Mouse (Mus musculus): ENCODE data around the gene Tceal9. TPM values are rescaled to one million over a fixed set of nuclear protein-coding genes. Genes with fewer than 3 reads are reported as not detected.
"Not testable (repeated sequence)": the region's sequence is repeated elsewhere in the genome, so short reads cannot be mapped to it uniquely, and the experiment has no call there.

The Tceal9 gene
- polyA plus RNA-seq, 1 experiment from 2014 or later = 738 TPM

DNA sequence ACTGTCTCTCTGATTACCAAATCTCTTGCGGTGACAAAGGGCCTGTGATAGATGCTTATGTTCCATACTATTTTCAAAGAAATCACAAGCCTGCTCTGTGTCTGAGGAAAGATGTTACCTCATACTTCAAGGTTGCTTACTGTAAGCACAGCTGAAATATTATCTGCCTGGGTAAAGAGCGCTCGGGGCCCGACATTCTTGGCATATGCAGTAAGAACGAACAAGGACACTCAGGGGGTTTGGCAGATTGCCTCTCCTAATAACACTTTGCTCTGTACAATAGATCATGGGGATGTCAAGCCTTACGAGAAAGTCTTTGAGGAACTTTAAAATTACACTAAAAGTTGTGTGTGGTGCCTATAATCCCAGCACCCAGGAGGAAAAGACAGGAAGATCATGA is 3.9 kb downstream of the Tceal9 start:
- Histone ChIP-seq H3K4me3 (ENCODE audit: inconsistent target) (no peak overlapping the region), H3K79me2 (ENCODE audit: inconsistent target) (peaks cover 6% of the 10 kb centered on the region; the same call in 1 of the 2 replicates), H3K36me3 (ENCODE audit: inconsistent target) (no peaks in the 10 kb centered on the region), H3K27ac (no peak overlapping the region)
- 90% methylated on average over 6 of the region's 6 CpGs for whole genome bisulfite sequencing (ENCODE audit: missing documents)

DNA sequence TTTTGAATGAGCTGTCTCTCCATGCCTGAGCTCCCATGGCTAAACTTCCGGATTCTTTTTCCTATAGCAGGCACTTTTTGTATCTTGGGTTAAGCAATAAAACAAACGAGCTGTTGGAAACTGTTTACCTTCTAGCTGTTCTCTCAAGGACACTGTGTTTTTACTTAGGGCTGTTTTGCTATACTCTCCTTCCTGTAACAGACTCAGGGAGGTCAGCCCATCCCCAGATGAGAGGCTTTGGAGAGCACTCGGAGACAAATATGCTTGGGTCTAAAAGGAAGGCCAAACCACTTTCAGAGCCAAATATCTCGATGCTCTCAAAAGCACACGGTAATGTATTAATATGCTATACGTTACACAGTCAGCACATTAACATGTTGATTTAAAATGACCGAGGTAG is 4.8 kb downstream of the Tceal9 start:
- Histone ChIP-seq H3K79me2 (ENCODE audit: inconsistent target) (peaks cover 6% of the 10 kb centered on the region; the same call in 1 of the 2 replicates), H3K27ac (no peak overlapping the region), H3K36me3 (ENCODE audit: inconsistent target) (no peaks in the 10 kb centered on the region), H3K4me3 (ENCODE audit: inconsistent target) (no peak overlapping the region)
- WGBS (ENCODE audit: missing documents) = 87% methylated on average over 7 of the region's 7 CpGs

DNA sequence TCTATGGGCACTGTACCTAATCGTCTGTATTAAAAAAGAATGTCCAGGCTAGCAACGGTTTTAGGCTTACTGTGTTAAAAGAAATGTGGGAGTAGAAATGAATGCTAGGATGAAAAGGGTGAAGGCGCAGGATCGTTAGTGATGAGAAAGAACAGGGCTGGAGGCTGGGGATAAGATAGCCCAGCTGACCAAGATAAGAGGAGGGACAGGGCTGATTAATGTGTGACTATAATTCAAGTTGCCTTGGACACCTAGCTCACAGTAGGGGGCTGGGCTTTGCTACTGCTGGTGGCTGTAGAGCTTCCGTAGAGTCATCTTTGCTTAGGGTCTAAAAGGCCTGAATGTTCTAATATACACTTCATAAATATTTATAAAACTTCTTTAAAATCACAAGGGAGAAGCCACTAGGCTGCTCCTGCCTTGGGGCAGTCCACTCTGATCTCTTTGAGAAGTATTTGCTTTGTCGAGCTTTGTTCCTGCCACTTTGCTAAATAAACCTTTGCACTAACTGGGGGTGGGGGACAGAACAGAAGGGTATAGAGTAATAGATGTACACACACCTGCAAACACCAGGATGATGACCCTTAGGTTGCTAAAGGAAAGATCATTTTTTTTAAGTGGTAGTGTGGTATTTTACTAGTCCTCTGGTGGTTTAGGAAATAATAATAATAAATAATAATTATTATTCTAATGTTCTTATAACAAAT is 7.3 kb downstream of the Tceal9 start:
- Histone ChIP-seq H3K27ac (no peak overlapping the region), H3K36me3 (ENCODE audit: inconsistent target) (no peaks in the 10 kb centered on the region), H3K4me3 (ENCODE audit: inconsistent target) (no peak overlapping the region), H3K79me2 (ENCODE audit: inconsistent target) (no peaks in the 10 kb centered on the region)
- 83% methylated on average over 6 of the region's 6 CpGs for WGBS (ENCODE audit: missing documents)

DNA sequence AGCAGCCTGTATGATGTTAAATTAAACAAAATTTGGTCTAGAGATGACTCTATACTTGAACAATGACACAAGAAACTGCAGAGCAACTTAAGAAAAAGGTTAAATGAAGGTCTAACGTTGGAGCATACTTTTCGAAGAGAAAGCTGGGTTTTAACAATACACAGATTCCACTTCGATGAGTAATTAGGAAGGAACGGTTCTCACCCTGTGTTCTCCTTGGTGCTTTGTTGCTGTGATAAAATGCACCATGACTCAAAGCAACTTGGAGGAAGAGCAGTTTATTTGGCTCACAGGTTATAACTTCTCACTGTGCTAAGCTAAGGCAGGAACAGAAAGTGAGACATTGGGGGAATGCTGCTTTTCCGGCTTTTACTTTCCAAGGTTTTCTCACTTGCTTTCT is 22.8 kb downstream of the Tceal9 start:
- H3K27ac ChIP-seq = no peak overlapping the region
- WGBS (ENCODE audit: missing documents) = 64% methylated on average over 5 of the region's 5 CpGs
- no peaks in the 10 kb centered on the region for H3K79me2 ChIP-seq (ENCODE audit: inconsistent target)
- no peaks in the 10 kb centered on the region for H3K36me3 ChIP-seq (ENCODE audit: inconsistent target)
- no peak overlapping the region for H3K4me3 ChIP-seq (ENCODE audit: inconsistent target)

DNA sequence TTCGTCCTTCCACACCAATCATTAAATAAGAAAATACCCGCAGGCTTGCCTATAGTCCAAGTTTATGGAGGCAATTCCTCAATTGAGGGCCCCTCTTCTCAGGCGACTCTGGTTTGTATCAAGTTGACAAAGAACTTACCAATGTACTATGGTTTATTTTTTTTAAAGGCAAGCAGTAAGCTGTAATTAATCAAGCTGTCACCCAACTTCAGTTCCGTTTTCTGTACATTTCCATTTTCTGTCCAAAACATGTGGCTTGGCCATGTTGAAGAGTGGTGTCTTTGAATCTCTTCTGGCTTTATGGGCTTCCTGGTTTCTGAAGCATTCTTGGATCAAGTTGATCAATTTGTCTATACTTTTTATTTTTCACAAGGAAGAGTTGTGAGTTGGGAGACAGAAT is 23.3 kb downstream of the Tceal9 start:
- 45% methylated on average over 3 of the region's 4 CpGs for WGBS (ENCODE audit: missing documents)
- Histone ChIP-seq H3K4me3 (ENCODE audit: inconsistent target) (no peak overlapping the region), H3K79me2 (ENCODE audit: inconsistent target) (no peaks in the 10 kb centered on the region), H3K27ac (no peak overlapping the region), H3K36me3 (ENCODE audit: inconsistent target) (no peaks in the 10 kb centered on the region)

DNA sequence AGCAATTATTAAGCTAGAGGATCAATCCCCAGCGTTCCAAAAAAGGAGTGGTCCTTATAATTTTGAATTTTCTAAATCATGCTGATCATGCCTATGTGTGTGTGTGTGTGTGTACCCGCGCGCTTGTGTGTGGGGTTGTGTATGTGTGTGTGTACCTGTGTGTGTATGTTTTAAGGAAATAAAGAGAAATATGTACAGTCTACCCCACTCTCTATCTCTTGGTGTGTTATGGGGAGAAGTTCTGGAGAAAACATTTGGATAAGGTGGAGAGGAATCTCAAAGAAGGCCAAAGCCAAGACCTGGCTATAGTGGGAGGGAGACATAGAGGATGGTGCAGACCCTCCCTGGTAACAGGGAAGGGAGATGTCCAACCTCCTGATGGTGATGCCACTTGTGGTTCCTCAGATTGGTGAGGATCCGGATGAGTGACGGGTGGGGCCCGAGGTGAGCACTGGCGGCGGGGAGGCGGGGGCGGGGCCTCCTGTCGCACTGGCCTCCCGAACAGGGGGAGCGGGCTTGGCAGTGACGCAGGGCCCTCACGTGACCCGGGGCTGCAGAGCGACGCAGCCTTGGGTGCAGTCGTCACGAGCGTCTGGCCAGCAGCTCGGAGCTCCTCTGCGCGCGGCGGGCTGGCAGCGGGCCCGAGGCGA is 25.0 kb downstream of the Tceal9 start, which contains the start of gene Bex3:
Gene Bex3, plus strand, starts transcription at position 511 of the 650 bp plus-strand sequence.
- 82% methylated on average over 4 of the region's 30 CpGs for WGBS (ENCODE audit: missing documents)
- not testable (repeated sequence) for H3K79me2 ChIP-seq (ENCODE audit: inconsistent target); H3K36me3 ChIP-seq (ENCODE audit: inconsistent target); H3K27ac ChIP-seq
- H3K4me3 ChIP-seq (ENCODE audit: inconsistent target) = peak within 1 kb of the TSS; percentile 22

DNA sequence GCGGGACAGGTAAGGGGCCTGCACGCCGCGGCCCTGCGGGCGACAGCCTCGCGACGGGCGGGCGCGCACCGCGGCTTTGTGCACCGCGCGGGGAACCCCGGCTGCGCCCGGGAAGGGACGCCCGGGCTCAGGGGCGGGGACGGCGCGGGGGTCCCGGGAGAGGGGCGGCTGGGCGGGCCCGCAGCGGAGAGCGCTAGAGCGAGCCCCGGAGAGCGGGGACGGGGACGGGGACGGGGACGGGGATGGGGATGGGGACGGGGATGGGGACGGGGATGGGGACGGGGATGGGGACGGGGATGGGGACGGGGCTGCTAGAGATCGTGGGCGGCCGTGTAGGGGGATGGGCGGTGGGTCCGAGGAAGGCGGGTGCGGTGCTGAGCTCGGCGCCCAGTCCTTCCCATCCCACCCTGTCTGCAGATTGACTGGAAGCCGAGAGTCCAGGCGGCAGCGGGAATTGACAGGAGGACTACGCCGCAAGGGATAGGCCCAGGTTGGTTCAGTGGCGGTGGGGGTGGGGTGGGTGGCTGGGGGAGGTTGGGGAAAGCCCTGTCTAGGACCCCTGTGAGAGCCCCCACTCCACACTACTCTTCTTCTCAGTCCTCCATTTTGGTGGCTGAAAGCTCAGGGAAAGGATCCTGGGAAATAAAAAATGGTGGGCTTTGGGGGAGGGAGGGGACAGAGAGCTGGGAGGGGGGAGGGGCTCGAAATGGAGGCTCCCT is 25.7 kb downstream of the Tceal9 start:
- not testable (repeated sequence) for H3K27ac ChIP-seq; H3K36me3 ChIP-seq (ENCODE audit: inconsistent target); H3K79me2 ChIP-seq (ENCODE audit: inconsistent target)
- peak overlapping the region; percentile 22 for H3K4me3 ChIP-seq (ENCODE audit: inconsistent target)
- 20% methylated on average over 13 of the region's 60 CpGs for WGBS (ENCODE audit: missing documents)

DNA sequence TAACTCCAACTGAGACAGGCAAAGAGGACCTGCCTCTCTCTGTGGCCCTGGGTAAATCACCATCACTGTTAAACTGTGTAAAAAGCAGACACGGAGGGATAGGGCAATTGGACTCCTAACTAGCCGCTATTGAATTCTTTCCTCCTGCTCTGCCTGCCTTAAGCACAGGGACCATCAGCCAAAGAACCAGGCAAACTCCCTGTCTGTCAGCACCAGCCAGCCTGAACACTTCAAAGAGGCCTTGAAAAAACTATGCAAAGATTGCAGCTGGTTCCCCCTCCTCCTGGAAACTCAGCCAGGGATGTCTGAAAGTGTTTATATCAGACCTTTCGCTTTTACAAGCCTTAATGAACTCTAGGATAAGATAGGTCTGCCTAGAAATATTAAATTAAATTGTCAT is 29.7 kb downstream of the Tceal9 start:
- no peaks in the 10 kb centered on the region for H3K36me3 ChIP-seq (ENCODE audit: inconsistent target)
- no peaks in the 10 kb centered on the region for H3K79me2 ChIP-seq (ENCODE audit: inconsistent target)
- no peak overlapping the region for H3K27ac ChIP-seq
- no peak overlapping the region for H3K4me3 ChIP-seq (ENCODE audit: inconsistent target)
- WGBS (ENCODE audit: missing documents) = 53% methylated on average over 3 of the region's 3 CpGs

DNA sequence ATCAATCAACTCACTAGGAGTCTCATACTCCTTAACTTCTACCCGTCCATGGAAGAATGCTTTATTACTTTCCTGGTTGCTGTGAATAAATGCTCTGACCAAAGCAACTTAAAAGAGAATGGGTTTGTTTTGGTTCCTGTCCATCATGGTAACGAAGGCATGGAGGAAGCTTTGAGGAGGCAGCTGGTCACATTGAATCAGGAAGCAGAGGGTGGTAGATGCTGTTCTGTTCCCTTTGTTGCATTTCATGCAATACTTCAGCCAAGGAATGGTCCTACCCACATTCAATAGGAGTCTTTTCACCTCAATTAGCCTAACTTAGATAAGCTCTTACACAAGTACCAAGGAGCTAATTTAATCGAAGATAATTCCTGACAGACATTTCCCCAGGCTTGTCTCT is 30.5 kb downstream of the Tceal9 start:
- 77% methylated on average over 3 of the region's 3 CpGs for whole genome bisulfite sequencing (ENCODE audit: missing documents)
- Histone ChIP-seq H3K36me3 (ENCODE audit: inconsistent target) (no peaks in the 10 kb centered on the region), H3K4me3 (ENCODE audit: inconsistent target) (no peak overlapping the region)

DNA sequence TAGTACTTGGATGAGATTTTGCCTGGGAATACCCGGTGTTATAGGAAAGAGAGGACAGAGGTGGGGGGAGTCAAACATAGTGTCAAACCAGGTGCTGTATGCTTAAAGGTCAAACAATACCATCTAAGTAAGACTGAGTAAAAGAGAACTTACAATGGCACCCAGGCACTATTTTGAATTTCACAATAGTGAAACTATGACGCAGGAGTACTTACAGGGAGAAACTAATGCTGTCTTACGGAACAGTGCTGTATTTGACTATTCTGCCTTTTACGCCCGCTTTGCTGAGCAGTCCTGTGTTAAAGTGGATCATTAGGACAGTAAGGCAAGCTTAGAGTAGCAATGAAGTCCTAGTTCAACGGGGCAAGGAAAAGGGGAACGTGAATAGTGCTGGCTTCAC is 32.7 kb downstream of the Tceal9 start:
- Histone ChIP-seq H3K79me2 (ENCODE audit: inconsistent target) (no peaks in the 10 kb centered on the region), H3K27ac (no peak overlapping the region), H3K4me3 (ENCODE audit: inconsistent target) (no peak overlapping the region), H3K36me3 (ENCODE audit: inconsistent target) (no peaks in the 10 kb centered on the region)
- WGBS (ENCODE audit: missing documents) = 78% methylated on average over 7 of the region's 7 CpGs

More for the DNA sequence above, 30.5 kb downstream of the Tceal9 start:
- no peaks in the 10 kb centered on the region for H3K79me2 ChIP-seq (ENCODE audit: inconsistent target)
- no peak overlapping the region for H3K27ac ChIP-seq

DNA sequence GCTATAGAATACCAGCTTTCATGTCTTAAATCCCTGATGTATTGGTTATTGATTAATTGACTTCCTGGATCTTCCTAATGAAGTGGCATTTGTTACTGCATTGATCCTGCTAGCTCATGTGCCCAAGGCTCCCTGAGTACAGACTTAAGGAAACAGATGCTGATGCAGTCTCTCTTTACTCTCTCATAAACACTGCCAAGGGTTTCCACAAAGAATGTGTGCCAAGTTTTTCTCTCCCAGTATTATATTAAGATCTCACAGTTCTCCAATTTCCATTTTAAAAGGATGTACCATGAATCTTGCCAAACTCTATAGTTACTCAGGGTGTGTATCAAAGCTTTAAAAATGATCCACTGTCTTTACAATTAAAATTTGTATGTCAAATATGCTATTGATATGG is 33.5 kb downstream of the Tceal9 start:
- Histone ChIP-seq H3K36me3 (ENCODE audit: inconsistent target) (no peaks in the 10 kb centered on the region), H3K4me3 (ENCODE audit: inconsistent target) (no peak overlapping the region), H3K79me2 (ENCODE audit: inconsistent target) (no peaks in the 10 kb centered on the region), H3K27ac (no peak overlapping the region)

DNA sequence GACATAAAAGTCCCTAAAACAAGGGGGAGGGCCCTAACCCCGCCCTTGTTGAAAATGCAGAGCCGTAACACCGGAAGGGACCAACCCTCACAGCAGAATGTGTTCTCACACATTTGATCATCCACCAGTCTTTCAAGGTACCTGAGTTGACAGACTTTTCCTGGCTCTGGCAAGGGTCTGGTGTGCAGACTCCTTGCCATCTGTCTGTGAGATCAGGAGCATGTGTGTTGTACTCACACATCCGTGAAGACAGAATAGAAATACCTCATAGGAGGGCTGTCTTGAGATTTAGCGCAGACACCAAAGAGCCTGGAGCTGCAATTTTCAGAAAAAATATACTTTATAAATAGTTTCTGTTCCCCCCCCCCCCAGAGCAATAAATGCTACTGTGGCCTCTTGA is 34.5 kb downstream of the Tceal9 start:
- Histone ChIP-seq H3K4me3 (ENCODE audit: inconsistent target) (no peak overlapping the region), H3K27ac (no peak overlapping the region), H3K36me3 (ENCODE audit: inconsistent target) (no peaks in the 10 kb centered on the region), H3K79me2 (ENCODE audit: inconsistent target) (no peaks in the 10 kb centered on the region)
- 91% methylated on average over 5 of the region's 5 CpGs for WGBS (ENCODE audit: missing documents)

DNA sequence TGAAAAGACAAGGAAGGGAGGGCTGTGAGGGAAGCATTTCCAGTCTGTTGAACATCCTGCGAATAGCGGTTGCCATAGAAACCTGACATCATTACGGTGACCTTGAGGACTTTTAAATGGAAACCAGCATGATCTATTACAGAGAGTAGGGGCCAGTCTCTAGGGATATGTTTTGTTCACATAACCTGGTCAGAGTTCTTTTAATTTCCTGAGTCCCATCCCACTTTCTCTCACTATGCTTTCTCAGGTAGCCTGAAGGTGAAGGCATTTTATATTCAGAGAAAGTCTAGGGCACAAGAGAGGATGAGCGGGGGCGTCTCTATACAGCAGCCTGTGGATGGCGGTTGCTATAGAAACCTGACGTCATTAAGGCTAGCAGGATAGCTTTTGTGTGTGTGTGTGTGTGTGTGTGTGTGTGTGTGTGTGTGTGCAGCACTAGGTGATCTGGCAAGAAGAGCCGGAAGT is 46.0 kb downstream of the Tceal9 start:
- WGBS (ENCODE audit: missing documents) = 64% methylated on average over 8 of the region's 8 CpGs
- no peak overlapping the region for H3K27ac ChIP-seq
- no peak overlapping the region for H3K4me3 ChIP-seq (ENCODE audit: inconsistent target)
- H3K36me3 ChIP-seq (ENCODE audit: inconsistent target) = no peaks in the 10 kb centered on the region
- H3K79me2 ChIP-seq (ENCODE audit: inconsistent target) = no peaks in the 10 kb centered on the region
